Mouse (Mus musculus): ENCODE measurements around the gene Zc3h8.

- TF ChIP-seq CTCF (IDR thresholded peaks at IDR 0.05; ENCODE audit: control insufficient read depth, insufficient read depth, low read length) (no peak), POLR2A (IDR thresholded peaks at IDR 0.05; ENCODE audit: borderline replicate concordance, control insufficient read depth, low read depth, low read length) (peak; percentile 99)
Measured at GRCm38 (mm10) chr2:128966641-128967580, 23.0 kb upstream of the Zc3h8 start, which contains the start of gene Zc3h6.
